Mouse (Mus musculus) left cerebral cortex, postnatal 4 days (tissue): ENCODE data around the gene Mfsd4b5. TPM values are rescaled to one million over a fixed set of nuclear protein-coding genes. Genes with fewer than 3 reads are reported as not detected.
A peak's percentile ranks its signal among the peaks of the same experiment; 100 is the strongest.
"Not testable (repeated sequence)": the region's sequence is repeated elsewhere in the genome, so short reads cannot be mapped to it uniquely, and the experiment has no call there.

ENCODE experiments used
- DNase-seq: peaks from one replicate; pipeline ENCODE4 v3.0.0-alpha.2; 2022
- intact Hi-C: fragments of 180-260 bp; cut with DNase I; formaldehyde crosslinking; loops from one replicate; pipeline ENCODE4 v1.15.1; 2025
- total RNA-seq, 2 experiments: library from RNA; stranded (reverse); gene quantifications; 2 replicates each; pipeline ENCODE4 v1.2.3; 2021

Mfsd4b5 gene
- total RNA-seq, 2 experiments from 2014 or later: 0.50 TPM; not detected in 1

DNA sequence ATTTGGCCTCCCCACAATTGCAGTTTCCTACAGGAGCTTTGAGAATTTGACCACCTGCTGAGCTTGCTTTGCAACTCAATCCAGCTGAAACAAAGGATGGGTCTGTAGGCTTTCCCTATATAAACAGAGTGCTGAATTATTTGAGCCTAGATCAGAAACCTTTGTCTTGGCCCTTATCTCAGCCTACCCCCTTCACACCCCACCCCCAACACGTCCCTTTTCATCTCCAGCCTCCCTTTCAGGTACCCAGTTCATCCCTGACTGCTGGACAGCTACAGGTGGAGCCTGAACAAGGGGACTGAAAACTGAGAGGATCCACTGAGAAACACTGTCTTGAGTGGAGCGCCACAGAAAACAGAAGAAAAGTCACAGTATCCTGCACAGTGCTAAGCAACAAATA lies 10.7 kb downstream of the Mfsd4b5 start:
- intact Hi-C loops: no loop called here
- DNase-seq: no peak

DNA sequence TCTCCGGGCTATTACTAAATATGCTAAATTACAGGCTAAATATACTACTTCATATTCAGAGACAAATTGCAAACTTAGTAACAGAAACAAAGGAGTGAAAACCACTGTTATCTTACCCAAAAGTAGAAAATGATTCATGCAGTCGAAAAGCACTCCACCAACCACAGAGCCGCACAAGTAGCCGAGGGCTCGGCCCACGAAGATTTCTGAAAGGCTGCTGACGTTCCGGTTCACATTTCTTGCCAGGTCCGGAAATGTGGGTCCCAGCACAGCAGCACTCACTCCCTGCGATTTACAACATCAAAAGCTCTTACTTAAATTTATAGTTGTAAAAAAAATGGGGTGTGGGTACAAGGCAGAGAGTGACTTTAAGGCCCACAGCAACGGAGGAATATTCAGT lies 11.5 kb downstream of the Mfsd4b5 start:
- DNase-seq: no peak
- intact Hi-C loops: no loop called here

DNA sequence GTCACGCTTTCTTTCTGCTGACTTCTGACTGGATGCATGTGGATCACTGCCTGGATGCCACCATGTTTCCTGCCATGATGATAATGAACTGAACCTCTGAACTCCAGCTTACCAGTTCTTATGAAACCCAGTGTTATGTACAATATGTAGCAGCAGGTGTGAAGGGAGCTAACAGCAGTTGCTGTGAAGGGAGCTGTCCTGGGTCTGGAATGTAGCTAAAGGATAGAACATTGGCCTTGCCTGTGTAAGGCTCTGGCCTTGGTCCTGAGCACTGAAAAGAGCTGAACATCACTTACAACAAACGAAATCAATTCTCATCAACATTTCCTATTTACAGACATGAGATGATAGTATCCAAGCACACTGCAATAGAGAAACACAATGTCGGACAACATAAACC lies 18.9 kb downstream of the Mfsd4b5 start:
- intact Hi-C loops: loop anchor here (10.0 kb wide), 1 partner anchor 57 kb away; the partner anchor contains the start of gene Mfsd4b1
- DNase-seq: no peak

DNA sequence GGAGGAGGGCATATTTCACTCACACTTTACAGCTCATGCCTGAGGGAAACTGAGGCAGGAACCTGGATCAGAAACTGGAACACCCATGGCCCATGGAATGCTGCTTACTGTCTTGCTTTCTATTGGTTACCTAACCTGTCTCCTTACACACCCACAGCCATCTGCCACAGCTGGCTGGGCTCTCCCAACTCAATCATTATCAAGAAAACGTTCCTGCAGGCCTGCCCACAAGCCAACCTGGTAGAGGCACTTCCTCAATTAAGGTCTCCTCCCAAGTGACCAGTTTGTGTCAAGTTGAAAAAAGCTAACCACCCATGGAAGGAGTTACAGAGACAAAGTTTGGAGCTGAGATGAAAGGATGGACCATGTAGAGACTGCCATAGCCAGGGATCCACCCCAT lies 24.5 kb downstream of the Mfsd4b5 start:
- intact Hi-C loops: loop anchor here (10.0 kb wide), 1 partner anchor 63 kb away; the partner anchor contains the start of gene Mfsd4b1
- no peak for DNase-seq

DNA sequence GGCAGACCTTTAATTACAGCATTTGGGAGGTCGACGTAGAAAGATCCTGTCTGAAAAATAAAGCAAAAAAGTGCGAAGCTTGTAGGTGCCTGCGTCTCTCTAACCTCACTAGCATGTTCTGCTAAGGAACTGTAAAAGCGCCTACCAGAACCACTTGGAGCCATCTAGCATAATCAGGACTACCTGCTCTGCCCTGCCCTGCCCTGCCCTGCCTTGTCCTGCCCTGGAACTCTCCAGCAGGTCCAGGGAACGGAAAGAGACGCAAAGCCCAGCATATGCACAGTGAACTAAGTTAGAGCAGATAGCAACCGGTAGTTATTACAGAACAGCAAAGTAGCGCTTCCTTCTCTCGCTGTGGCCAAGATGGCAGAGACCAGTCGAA lies 26.0 kb downstream of the Mfsd4b5 start:
- no peak for DNase-seq
- intact Hi-C loops: loop anchor here (10.0 kb wide), 1 partner anchor 64 kb away; the partner anchor contains the start of gene Mfsd4b1

DNA sequence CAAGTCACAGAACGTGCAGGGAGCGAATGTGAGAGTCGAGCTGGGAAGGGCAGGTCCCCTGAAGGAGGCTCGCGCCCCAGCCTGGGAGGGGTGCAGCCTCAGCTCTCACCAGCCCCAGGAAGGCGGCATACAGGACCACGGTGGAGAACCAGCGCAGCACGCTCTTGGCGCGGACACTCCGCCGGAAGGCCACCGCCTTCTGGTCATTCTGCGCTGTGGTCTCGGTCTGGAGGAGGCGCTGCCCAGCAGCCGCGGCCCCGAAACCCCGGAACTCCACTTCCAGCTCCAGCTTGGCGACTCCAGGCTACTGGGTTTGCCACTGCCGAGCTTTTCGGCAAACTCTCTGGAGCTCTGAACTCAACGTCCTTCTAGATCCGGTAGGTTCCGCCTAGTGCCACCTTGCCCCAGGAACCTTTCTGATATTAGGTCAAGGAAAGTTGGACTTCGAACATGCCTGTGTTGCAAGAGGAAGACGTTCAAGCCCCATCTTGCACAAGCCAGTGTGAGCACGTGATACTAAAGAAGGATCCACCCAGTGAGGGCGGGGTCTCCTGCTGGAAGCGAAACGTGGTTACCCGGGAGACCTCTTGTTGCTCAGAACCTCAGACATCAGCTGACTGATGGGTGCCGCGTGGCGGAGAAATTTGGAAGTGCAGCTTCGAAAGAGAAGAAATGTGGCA lies 26.5 kb downstream of the Mfsd4b5 start, which contains the start of gene Mfsd4b3:
TSS of gene Mfsd4b3 (minus strand) at position 393 of the 680 bp plus-strand sequence.
- intact Hi-C loops: loop anchor here (5.0 to 10.0 kb wide), 2 partner anchors 65 to 252 kb away; partner anchors contain the start of gene Mfsd4b1
- peak; percentile 93 for DNase-seq

DNA sequence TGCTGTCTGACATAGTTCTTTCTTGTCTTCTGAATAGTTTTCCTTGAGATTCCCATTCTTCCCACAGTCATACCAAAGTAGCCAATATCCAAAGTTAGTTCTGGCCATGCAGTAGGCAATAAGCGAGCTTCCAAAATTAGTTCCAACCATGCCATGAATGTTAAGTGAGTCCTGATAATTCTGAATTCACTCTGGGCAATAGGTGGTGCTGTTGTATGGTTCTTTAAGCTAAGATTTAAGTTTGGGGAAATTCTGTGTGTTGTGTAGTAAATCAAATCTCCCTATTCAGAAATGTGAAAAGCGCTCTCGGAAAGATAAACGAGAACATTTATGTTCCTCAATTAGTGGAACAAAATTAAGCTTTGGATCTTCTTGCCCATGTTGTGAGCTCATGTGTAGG lies 28.2 kb downstream of the Mfsd4b5 start:
- intact Hi-C loops: loop anchor here (5.0 kb wide), 1 partner anchor 254 kb away; no protein-coding TSS in a partner anchor
- DNase-seq: no peak

DNA sequence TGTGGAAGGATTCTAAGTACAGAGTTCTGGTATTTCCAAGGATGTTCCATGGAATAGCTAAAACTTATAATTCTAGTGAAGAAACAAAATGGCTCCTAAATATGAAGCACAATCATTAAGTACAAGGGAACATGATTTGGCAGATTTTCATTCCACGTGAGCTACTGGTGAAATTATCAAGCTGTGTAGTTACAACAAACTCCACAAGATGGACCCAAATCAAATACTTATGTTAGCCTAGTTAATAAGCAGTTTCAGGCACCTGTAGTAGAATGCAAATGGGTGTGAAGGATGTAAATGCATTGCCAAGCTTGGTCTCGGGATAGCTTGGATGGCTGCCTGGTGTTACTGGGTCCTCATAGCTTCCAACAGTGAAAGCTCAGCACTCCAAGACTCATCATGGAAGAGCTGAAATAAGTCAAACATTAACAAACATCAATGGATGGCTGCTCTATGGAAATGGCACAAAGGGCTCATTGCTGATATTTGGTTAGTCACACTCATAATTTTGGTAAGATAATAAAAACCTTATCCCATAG lies 30.0 kb downstream of the Mfsd4b5 start:
- DNase-seq: no peak
- intact Hi-C loops: loop anchor here (5.0 kb wide), 1 partner anchor 256 kb away; no protein-coding TSS in a partner anchor

DNA sequence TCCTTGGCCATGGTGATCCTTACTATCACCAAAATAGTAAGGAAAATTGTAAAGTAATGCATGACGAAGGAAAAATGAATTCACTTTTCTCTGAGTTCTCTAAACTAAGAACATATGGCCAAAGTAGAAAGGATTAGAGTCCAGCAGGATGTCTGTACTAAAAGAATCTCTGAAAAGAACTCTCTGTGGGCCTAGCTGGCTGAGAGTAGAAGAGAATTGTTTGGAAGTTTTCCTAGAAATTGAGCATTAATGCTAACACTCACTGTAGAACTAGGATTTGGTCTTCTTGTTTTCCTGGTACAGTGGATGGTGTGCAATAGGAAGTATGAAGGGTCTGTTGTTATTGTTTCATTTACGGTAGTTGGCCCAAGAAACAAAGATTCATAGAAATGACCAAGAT lies 31.3 kb downstream of the Mfsd4b5 start:
- DNase-seq: no peak
- intact Hi-C loops: loop anchor here (5.0 kb wide), 1 partner anchor 257 kb away; no protein-coding TSS in a partner anchor

DNA sequence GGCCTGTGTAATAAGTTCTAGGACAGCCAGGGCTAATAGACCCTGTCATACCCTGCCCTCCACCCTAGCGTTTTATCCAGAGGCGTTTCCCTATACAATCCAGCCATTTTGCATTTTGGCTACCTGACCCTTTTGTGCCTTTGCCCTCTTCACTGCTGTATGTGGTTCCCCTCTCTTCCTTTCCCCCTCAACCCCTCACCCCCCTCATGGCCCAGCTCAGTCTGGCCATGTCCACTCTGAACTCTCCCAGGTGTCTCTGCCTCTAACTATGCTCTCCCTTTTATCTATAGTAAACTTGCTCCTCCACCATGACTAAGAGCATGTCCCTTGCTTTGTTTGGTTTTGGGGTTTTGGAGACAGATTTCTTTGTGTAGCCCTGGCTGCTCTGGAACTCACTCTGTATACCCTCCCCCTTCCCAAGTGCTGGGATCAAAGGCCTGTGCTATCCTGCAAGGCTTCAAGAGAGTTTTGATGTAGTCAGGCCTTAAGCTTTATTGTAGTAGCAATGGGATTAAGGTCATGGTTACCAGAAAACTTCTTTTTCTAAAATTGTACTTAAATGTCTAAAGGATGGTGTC lies 37.0 kb downstream of the Mfsd4b5 start:
- DNase-seq: no peak
- intact Hi-C loops: no loop called here

DNA sequence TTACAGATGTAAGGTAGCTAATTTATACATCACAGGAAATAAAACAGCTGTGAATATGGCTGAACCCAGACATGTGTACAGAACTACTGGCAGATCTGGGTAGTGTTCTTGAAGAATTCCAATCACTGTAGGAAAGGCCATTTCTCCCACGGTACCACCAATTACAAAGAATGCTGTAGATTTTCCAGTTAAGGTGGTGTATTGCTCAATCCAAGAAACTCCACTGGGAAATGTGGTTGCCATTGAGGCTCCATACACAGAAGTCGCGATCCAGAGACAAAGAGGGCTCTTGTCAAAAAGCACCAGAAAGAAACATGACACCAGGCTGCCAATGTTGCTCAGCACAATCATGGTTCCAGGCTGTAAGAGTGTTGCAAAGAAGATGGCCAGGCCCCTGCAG lies 39.3 kb downstream of the Mfsd4b5 start:
- intact Hi-C loops, DNase-seq: not testable (repeated sequence)

DNA sequence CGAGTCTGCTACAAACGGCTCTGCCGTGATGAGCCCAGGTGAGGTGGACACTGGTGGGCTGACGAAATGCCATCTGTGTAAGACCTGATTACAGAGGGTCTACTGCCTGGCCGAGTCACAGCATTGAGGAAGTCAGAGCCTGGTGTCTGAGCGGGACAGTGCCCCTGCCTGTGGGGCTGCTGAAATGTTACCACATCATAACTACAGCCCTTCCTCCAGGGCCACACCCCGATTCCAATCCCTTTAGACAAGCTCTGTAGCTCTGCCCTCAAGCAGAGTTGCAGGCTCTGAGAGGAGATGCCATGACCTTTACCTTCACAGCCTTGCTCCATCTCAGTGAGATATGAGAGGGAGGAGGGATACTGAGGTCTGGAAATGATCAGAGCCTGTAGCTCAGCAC lies 49.9 kb downstream of the Mfsd4b5 start:
- intact Hi-C loops: no loop called here
- DNase-seq: no peak

DNA sequence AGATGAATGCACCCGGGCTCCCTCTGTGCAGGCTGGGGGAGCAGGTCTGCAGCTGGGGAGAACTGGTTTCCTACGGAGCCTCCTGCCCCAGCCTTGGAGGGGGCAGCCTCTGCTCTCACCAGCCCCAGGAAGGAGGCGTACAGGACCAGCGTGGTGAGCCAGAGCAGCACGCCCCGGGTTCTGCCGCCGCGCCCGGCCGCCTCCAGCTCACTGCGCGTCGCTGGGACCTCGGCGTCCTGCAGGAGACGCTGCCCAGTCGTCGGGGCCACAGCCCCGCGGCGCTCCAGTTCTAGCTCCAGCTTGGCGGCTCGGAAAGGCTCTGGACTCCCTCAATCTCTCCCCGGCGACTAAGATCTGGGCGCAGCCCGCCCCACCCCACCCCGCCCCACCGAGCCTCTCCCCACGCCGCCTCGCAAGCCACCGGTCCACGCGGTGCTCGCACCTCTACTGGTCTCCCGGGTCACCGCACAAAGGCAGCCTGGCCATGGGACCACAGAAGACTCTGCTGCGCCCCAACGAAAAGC lies 59.8 kb downstream of the Mfsd4b5 start, which contains the start of gene Mfsd4b2:
TSS of gene Mfsd4b2 (minus strand) at position 308 of the 524 bp plus-strand sequence.
- peak; percentile 5 for DNase-seq
- intact Hi-C loops: no loop called here

DNA sequence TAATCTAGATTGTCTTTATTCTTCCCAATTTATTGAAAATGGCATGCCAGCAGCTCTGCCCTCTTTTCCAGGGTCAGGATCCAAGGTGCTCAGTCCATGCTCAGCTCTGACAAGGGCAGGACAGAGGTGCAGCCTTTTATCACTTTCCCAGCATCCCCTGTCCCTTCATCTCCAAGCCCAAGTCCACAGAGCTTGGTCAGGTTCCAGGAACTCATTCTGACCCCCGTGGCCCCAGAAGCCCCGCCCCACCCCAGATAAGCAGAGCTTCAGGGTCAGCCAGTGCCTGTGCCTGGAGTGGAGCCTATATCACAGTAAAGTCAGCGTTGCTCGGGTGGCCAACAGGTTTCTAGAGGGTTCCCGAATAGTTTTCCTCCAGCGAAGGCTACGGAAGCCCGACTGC lies 61.9 kb downstream of the Mfsd4b5 start:
- intact Hi-C loops, DNase-seq: not testable (repeated sequence)

DNA sequence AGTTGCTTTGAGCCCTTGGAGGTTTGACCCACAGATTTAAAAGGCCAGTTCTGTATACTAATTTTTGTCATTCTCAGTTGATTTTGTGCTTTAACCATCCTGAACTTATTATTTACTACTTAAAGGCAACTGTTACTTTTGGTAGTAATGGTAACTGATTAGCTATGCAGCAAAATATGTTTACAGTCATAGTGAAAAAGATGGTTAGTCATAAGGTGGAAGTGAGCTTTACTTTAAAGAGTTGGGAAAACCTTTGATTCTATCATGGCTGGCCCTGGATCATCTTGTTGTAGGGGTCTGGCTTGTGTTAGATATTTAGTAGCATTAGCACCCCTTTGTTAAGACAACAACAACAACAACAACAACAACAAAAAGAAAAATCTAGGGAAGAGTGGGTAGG lies 73.8 kb downstream of the Mfsd4b5 start:
- intact Hi-C loops: no loop called here
- DNase-seq: no peak

DNA sequence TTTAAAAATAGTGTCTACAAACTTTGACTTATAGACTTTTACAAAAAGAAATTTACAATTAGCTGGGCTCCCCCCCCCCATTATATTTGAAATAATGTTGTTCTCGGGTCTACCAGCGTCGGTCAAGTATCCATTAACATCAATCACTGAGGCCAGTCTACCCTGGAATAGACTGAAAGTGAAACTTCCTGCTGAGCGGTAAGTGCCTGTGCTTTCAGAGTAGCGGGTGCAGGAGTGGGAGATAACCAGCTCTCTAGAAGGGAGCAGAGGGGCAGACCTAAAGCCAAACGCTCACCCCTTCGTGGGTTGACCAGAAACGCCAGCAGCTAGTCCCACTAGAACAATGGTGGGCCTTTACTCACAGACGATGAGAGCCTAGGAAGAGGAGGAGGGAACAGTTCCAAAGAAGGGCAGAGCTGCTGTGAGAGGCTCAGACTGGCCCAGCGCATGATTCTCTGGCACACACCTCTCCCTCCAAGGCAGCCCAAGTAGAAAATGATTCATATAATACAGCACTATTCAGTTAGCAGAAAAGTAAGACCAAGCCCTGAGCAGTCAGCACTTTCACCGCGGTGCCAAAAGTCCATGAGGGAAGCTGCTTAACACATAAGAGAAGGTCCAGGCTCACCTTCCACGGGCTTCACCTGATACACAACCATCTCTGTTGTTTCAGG lies 77.5 kb downstream of the Mfsd4b5 start:
- intact Hi-C loops: no loop called here
- DNase-seq: no peak

Other genes starting within 250 kb of the Mfsd4b5 start
- gene Mfsd4b4, start 87.4 kb downstream of the Mfsd4b5 start, total RNA-seq: 1 to 10 TPM; 6.5 to 7.7 TPM
- gene Mfsd4b2, start 59.7 kb downstream of the Mfsd4b5 start, total RNA-seq: under 1 TPM in 1 of 2 experiments, not detected in 1; 0.16 TPM
- not detected for gene Mfsd4b3, start 26.5 kb downstream of the Mfsd4b5 start, total RNA-seq
- 1 to 10 TPM in 1 of 2 experiments, under 1 TPM in 1; 0.44 to 1.1 TPM for gene Mfsd4b1, start 38.6 kb upstream of the Mfsd4b5 start, total RNA-seq
- 1 to 10 TPM; 3.7 to 3.8 TPM for gene Slc16a10, start 155.6 kb upstream of the Mfsd4b5 start, total RNA-seq